Mouse (Mus musculus) olfactory bulb, adult 2 months (tissue): ENCODE measurements around the gene Lbhd2.

Source experiments
- CTCF ChIP-seq: fragments of 200-500 bp; IDR thresholded peaks from 2 replicates; pipeline ENCODE4 v1.5.1; 2012; ENCODE audit warnings: low read depth, mild to moderate bottlenecking, low read length, moderate library complexity; ENCODE audit not compliant: insufficient read depth
- POLR2A ChIP-seq: fragments of 200-500 bp; IDR thresholded peaks from 2 replicates; pipeline ENCODE4 v1.6.1; 2012; ENCODE audit warnings: mild to moderate bottlenecking, low read depth, low read length, moderate library complexity; ENCODE audit not compliant: insufficient read depth

GRCm38 (mm10) chr12:111387146-111387545 lies 19.5 kb upstream of the Lbhd2 start:
- TF ChIP-seq CTCF, result no peak
- TF ChIP-seq POLR2A, result no peak
